Mouse (Mus musculus): ENCODE measurements around the gene Apom.

DNA sequence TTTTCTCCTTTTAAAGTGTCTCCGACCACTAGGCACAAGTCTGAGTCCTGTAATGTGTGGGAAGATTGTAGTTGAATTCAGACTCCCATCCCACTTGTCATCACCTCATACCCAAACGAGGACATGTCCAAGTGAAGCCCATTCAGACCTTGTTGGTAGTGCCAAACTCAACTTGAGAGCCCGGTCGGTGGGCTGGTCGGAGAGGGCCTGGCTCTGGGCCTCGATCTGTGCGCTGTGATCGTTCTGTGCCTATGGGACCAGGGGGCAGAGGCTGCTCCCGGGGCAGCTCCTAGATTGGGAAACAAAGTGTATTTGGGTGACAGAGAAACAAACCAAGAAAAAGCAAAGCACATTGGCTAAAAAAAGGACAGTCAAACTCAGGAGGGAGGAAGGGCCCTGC, 21.2 kb upstream of the Apom start:
- TF ChIP-seq CTCF (IDR thresholded peaks at IDR 0.05; ENCODE audit: extremely low read depth, insufficient read depth, insufficient read length, insufficient replicate concordance) (no peak), POLR2A (IDR thresholded peaks at IDR 0.05; ENCODE audit: low read depth, low read length) (no peak)

Data from spleen, adult 2 months (tissue).